Mouse (Mus musculus) kidney, embryonic 14.5 days (tissue): ENCODE data around the gene Tnnt3. TPM values are rescaled to one million over a fixed set of nuclear protein-coding genes. Genes with fewer than 3 reads are reported as not detected.

Experiments used
- ATAC-seq: fragments of 200-750 bp; cut with Nextera tagmentation; 2 replicates; pipeline ENCODE4 v1.8.0; 2017; ENCODE audit warnings: moderate number of reproducible peaks, mild to moderate bottlenecking, moderate TSS enrichment, moderate library complexity; ENCODE audit not compliant: low FRiP score, low TSS enrichment
- H3K27ac ChIP-seq: fragments of 300-500 bp; sonication (generic); 2 replicates; pipeline ENCODE4 v1.5.1; 2014; ENCODE audit warnings: low read depth, mild to moderate bottlenecking, low read length, moderate library complexity, mixed read lengths
- H3K27me3 ChIP-seq: fragments of 300-500 bp; sonication (generic); 2 replicates; pipeline ENCODE4 v1.6.1; 2014; ENCODE audit warnings: mild to moderate bottlenecking, low read length; ENCODE audit not compliant: control insufficient read depth, insufficient read depth
- H3K36me3 ChIP-seq: fragments of 300-500 bp; sonication (generic); 2 replicates; pipeline ENCODE4 v1.6.1; 2014; ENCODE audit warnings: low read length, mixed read lengths; ENCODE audit not compliant: control insufficient read depth, insufficient read depth
- H3K4me1 ChIP-seq: fragments of 300-500 bp; sonication (generic); 2 replicates; pipeline ENCODE4 v1.6.1; 2014; ENCODE audit warnings: low read length, mixed read lengths; ENCODE audit not compliant: control insufficient read depth, insufficient read depth
- H3K4me2 ChIP-seq: fragments of 300-500 bp; sonication (generic); replicated peaks from 2 replicates; pipeline ENCODE4 v1.6.1; 2014; ENCODE audit warnings: low read depth, mild to moderate bottlenecking, low read length
- H3K4me3 ChIP-seq: fragments of 300-500 bp; sonication (generic); 2 replicates; pipeline ENCODE4 v1.5.1; 2014; ENCODE audit warnings: mild to moderate bottlenecking, low read length
- H3K9ac ChIP-seq: fragments of 300-500 bp; sonication (generic); 2 replicates; pipeline ENCODE4 v1.6.1; 2014; ENCODE audit warnings: low read depth, mild to moderate bottlenecking, low read length, moderate library complexity
- H3K9me3 ChIP-seq: fragments of 300-500 bp; sonication (generic); 2 replicates; pipeline ENCODE4 v1.6.1; 2016; ENCODE audit warnings: low read length; ENCODE audit not compliant: control insufficient read depth
- WGBS: fragments of 180-500 bp; shearing (Covaris S2); extraction: QIAGEN DNeasy Blood & Tissue Kit; methylation state at CpG from one replicate; pipeline ENCODE4 v1.1.7; 2014; 5-methylcytosine and 5-hydroxymethylcytosine counted together
- polyA plus RNA-seq: library from polyadenylated mRNA; unstranded; fragments of >200 nt; fragmentation: Nextera tagmentation; extraction: Ambion mirVana; gene quantifications from 2 replicates; pipeline ENCODE4 v1.2.1, GENCODE M21; 2014

Gene Tnnt3
- polyA plus RNA-seq, 1 experiment from 2014 or later = 3.2 TPM

DNA sequence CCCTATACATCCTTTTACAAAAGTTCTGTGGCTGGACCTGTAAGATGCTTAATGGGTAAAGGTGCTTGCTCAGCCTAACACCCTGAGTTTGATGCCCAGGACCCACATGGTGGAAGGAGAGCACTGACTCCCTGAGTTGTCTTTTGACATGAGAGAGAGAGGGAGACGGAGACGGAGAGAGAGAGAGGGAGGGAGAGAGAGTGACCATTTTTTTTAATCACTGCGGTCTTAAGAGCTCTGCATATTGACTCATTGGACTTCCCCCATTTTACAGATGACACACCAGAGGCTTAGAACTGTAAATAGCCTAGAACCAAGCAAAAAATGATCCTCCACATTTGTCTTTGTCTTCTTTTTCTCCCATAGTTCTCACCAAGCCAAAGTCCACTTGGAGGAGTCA, 10.6 kb upstream of the Tnnt3 start:
- Histone ChIP-seq H3K27me3 (no peaks in the 10 kb centered on the region), H3K27ac (no peak overlapping the region), H3K4me1 (peaks cover 24% of the 10 kb centered on the region), H3K9me3 (no peaks in the 10 kb centered on the region), H3K9ac (no peak overlapping the region), H3K36me3 (peaks cover 81% of the 10 kb centered on the region), H3K4me3 (no peak overlapping the region), H3K4me2 (no peak overlapping the region)
- ATAC-seq = no peak
- WGBS = 76% methylated on average over 3 of the region's 3 CpGs

DNA sequence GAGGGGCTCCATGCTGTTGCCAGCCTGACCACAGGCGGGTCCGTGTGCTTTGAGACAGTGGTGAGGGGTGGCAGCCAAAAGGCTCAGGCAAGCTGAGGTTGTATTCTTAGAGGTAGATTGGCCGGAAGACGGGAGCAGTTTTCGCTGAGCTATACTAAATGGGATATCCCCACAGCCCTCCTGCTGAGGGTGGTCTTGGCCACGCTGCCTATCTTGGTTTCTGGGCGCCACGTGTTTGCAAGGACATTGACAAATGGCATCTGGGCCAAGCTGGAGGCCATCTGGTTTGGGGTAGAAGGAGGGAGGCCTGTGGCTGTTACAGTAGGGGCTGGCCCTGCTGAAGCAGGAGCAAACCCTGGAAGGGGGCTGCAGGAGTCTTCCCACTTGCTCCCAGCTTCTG, 5.1 kb upstream of the Tnnt3 start:
- Histone ChIP-seq H3K36me3 (peaks cover 62% of the 10 kb centered on the region), H3K4me2 (no peak overlapping the region), H3K4me3 (no peak overlapping the region), H3K9me3 (no peaks in the 10 kb centered on the region), H3K4me1 (peaks cover 2% of the 10 kb centered on the region; the same call in 1 of the 2 replicates), H3K9ac (no peak overlapping the region), H3K27ac (no peak overlapping the region), H3K27me3 (no peaks in the 10 kb centered on the region)
- ATAC-seq = no peak
- 71% methylated on average over 8 of the region's 8 CpGs for WGBS

DNA sequence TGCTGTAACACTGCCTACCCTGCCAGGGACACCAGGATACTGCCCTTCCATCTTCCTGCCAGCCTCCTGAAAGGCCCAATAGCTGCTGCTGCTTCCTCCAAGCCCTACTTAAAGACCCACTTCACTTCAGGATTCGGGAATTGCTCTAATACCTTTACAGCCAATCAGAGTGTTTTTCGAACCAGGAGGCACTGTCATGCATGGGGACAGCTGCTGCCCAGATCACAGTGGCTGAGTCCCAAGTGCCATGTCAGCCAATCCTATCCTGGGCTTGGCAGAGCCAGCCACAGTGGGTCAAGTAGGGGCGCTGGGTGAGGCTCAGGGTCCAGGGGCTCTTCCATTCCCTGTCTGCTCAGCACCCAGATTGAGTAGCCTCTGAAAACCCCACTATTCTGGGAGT, 2.5 kb upstream of the Tnnt3 start:
- no peak overlapping the region for H3K4me3 ChIP-seq
- no peak overlapping the region for H3K27ac ChIP-seq
- peaks cover 35% of the 10 kb centered on the region for H3K36me3 ChIP-seq
- ATAC-seq = no peak
- no peaks in the 10 kb centered on the region for H3K27me3 ChIP-seq
- peaks cover 14% of the 10 kb centered on the region; the same call in 1 of the 2 replicates for H3K4me1 ChIP-seq
- H3K9me3 ChIP-seq = no peaks in the 10 kb centered on the region
- no peak overlapping the region for H3K9ac ChIP-seq
- 77% methylated on average over 3 of the region's 3 CpGs for WGBS
- no peak overlapping the region for H3K4me2 ChIP-seq

DNA sequence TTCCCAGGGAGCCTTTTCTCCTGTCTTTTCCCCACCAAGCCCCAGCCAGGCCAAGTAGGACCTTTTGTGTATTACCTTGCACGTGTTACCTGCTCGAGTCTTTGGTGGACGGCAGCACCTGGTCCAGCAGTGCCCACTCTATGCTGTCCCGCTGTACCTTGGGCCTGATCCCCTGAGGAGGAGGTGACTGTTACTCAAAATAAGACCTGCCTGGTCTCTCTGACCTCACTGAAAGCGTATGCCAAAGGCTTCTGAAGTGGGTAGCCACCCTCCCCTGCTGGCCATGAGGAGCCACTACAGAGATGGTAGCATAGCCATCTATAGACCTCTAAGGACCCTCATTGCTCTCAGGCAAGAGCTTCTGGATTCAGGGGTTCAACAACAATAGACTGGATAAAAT, 1.8 kb upstream of the Tnnt3 start:
- peaks cover 29% of the 10 kb centered on the region for H3K36me3 ChIP-seq
- no peaks in the 10 kb centered on the region for H3K27me3 ChIP-seq
- H3K4me2 ChIP-seq = no peak overlapping the region
- H3K27ac ChIP-seq = no peak overlapping the region
- WGBS = 87% methylated on average over 5 of the region's 5 CpGs
- peaks cover 14% of the 10 kb centered on the region; the same call in 1 of the 2 replicates for H3K4me1 ChIP-seq
- ATAC-seq = no peak
- no peaks in the 10 kb centered on the region for H3K9me3 ChIP-seq
- no peak overlapping the region for H3K9ac ChIP-seq
- H3K4me3 ChIP-seq = no peak overlapping the region

DNA sequence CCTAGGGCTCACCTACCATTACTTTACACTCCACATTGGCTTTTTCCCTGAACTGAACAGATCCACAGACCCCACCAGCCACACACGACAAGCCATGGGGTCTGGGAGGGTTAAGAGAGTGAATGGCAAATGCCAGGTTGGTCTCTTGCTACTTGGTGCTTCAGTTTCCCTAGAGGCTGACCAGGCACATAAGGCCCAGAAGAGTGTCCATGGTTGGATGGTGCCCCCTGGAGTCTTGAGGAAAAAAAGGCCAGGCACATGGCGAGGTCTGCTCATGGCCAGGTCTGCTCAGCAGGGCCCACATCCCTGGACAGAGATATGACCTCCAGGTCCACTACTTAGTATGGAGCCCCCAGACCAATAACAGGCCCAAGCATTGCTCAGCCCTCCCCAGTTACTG, 861 bp upstream of the Tnnt3 start:
- Histone ChIP-seq H3K4me2 (no peak overlapping the region), H3K36me3 (peaks cover 20% of the 10 kb centered on the region), H3K9me3 (no peaks in the 10 kb centered on the region), H3K27ac (no peak overlapping the region), H3K4me3 (no peak overlapping the region), H3K4me1 (peaks cover 14% of the 10 kb centered on the region; the same call in 1 of the 2 replicates), H3K27me3 (no peaks in the 10 kb centered on the region), H3K9ac (no peak overlapping the region)
- WGBS = 85% methylated on average over 2 of the region's 2 CpGs
- no peak for ATAC-seq

DNA sequence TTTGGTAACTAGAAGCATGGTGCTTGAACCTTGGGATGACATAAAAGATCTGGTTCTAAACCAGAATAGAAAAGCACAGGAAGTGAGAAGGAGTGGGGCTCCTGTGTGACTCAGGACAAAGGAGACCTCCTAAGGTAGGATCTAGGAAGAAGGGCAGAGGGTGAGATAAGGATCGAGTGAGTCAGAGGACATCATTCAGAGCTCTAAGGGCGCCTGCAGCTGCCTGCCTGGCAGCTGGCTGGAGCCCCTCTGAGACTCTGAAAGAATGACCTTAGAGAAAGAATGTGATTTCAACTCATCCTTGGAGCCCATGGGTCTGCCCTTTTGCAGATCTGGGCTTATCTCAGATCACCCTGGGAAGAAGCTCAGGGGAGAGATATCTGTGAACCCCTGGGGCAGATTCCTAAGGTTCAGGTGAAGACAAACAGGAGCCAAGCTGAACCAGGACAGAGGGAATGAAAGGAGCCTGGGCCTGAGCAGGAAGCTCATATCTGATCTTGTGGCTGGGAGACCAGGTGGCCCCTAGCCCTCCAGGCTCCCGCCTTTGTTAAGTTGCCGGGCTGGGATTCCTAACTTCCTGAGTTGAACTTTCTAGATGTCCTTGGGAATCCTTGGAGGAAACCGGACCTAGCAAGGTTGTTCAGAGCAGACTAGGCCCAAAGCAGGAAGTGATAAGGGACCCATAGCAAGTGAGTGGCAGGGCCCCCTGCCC, 530 bp downstream of the Tnnt3 start:
- 56% methylated on average over 5 of the region's 5 CpGs for WGBS
- H3K27ac ChIP-seq = peak overlapping the region; percentile 51; the same call in 1 of the 2 replicates

DNA sequence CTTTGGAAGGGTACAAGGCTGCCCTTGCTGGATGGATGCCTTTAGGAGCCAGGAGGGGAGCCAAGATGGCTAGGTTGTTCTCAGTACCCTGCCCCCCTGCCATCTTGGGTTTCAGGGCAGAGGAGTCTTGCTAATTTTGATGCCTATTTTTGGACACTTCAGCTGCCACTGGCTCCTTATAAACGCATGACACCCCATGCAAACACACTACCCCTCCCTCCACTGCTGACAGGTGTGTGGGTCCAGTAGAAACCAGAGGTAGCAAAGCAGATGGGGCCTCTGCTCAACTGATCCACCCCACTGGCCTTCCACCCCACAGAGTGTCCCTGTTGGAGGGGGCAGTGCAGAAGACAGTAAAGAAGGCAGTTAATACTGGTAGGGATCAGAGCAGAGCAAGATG, 1.4 kb downstream of the Tnnt3 start:
- H3K4me3 ChIP-seq = no peak overlapping the region
- no peak overlapping the region for H3K4me2 ChIP-seq
- 0 out of 2 replicates have a peak, but pooled peaks cover 4% of the 10 kb centered on the region for H3K36me3 ChIP-seq
- WGBS = 93% methylated on average over 1 of the region's 1 CpGs
- H3K4me1 ChIP-seq = peaks cover 15% of the 10 kb centered on the region; the same call in 1 of the 2 replicates
- H3K9ac ChIP-seq = no peak overlapping the region
- ATAC-seq = no peak
- H3K9me3 ChIP-seq = no peaks in the 10 kb centered on the region
- no peaks in the 10 kb centered on the region for H3K27me3 ChIP-seq
- H3K27ac ChIP-seq = peak overlapping the region; percentile 51; the same call in 1 of the 2 replicates

More for the DNA sequence above, 530 bp downstream of the Tnnt3 start:
- Histone ChIP-seq H3K4me3 (no peak overlapping the region), H3K9me3 (no peaks in the 10 kb centered on the region), H3K36me3 (peaks cover 11% of the 10 kb centered on the region), H3K9ac (no peak overlapping the region), H3K27me3 (no peaks in the 10 kb centered on the region), H3K4me1 (peaks cover 14% of the 10 kb centered on the region; the same call in 1 of the 2 replicates), H3K4me2 (no peak overlapping the region)
- no peak for ATAC-seq

DNA sequence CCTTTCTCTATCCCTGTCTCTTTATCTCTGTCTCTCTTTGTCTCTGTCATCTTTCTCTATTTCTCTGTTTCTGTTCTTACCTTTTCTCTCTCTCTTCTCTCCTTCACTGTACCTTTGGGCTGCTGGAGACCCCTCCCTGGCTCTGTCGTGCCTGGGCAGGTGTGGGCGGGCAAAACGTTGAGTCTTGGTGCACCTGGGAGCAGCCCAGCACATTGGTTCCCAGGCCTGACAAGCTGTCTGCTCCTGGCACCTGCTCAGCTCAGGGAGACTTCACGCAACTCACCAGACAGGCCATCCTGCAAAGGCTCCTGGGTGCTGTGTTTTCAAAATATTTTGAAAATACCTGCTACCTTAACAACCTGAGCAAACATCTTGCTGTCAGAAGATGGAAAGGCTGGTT, 4.6 kb downstream of the Tnnt3 start:
- no peaks in the 10 kb centered on the region for H3K36me3 ChIP-seq
- H3K27me3 ChIP-seq = 0 out of 2 replicates have a peak, but pooled peaks cover 3% of the 10 kb centered on the region
- no peak overlapping the region for H3K4me2 ChIP-seq
- 82% methylated on average over 4 of the region's 4 CpGs for WGBS
- H3K4me3 ChIP-seq = no peak overlapping the region
- H3K9ac ChIP-seq = no peak overlapping the region
- H3K9me3 ChIP-seq = no peaks in the 10 kb centered on the region
- no peak overlapping the region for H3K27ac ChIP-seq
- no peak for ATAC-seq
- H3K4me1 ChIP-seq = peaks cover 37% of the 10 kb centered on the region

DNA sequence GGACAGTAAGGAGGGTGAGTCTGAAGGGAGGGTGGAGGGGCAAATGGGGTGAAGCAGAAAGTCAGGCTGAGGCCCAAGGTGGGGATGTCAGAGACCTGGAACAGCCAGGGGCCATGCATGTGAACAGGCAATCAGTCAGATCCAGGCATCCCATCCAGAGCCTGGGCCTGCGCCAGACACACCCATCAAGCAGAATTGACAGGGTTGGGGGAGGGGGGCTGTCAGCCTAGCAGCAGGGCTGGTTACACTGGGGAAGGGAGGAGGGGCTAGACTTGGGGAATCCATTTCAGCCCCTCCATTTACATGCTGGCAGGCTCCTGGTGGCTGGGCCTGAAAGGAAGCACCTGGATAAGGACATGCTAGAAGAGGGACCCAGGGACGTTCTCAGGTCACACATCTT, 7.3 kb downstream of the Tnnt3 start:
- Histone ChIP-seq H3K36me3 (no peaks in the 10 kb centered on the region), H3K9ac (0 out of 2 replicates have a peak overlapping the region, but pooled peaks have one; percentile 40), H3K4me1 (peaks cover 38% of the 10 kb centered on the region), H3K9me3 (no peaks in the 10 kb centered on the region), H3K4me2 (no peak overlapping the region), H3K4me3 (no peak overlapping the region), H3K27ac (peak overlapping the region; percentile 56; the same call in 1 of the 2 replicates), H3K27me3 (0 out of 2 replicates have a peak, but pooled peaks cover 3% of the 10 kb centered on the region)
- WGBS = 20% methylated on average over 2 of the region's 2 CpGs
- peak; percentile 48; the same call in 1 of the 2 replicates for ATAC-seq
